Mouse (Mus musculus) embryonic fibroblast, embryonic 13.5 days (primary cell): ENCODE data around the gene 9330182O14Rik. TPM values are rescaled to one million over a fixed set of nuclear protein-coding genes. Genes with fewer than 3 reads are reported as not detected.

ENCODE experiments used
- H3K27ac ChIP-seq: 2 replicates; pipeline ENCODE4 v1.5.1; 2012; ENCODE audit warnings: low read length, control low read depth, inconsistent platforms; ENCODE audit not compliant: insufficient read depth
- H3K4me1 ChIP-seq: 2 replicates; pipeline ENCODE4 v1.6.1; 2011; ENCODE audit warnings: low read length; ENCODE audit not compliant: control insufficient read depth, insufficient read depth
- H3K4me3 ChIP-seq: 2 replicates; pipeline ENCODE4 v1.5.1; 2011; ENCODE audit warnings: mild to moderate bottlenecking, control low read depth, low read length; ENCODE audit not compliant: insufficient read depth
- CTCF ChIP-seq: IDR thresholded peaks from 2 replicates; pipeline ENCODE4 v1.5.1; 2011; ENCODE audit warnings: mild to moderate bottlenecking, control low read depth, low read length, moderate library complexity, borderline replicate concordance; ENCODE audit not compliant: insufficient read depth
- POLR2A ChIP-seq: IDR thresholded peaks from 2 replicates; pipeline ENCODE4 v1.6.1; 2011; ENCODE audit warnings: low read depth, mild to moderate bottlenecking, control low read depth, low read length, moderate library complexity
- polyA plus RNA-seq: library from polyadenylated mRNA; stranded (reverse); fragments of >200 nt; gene quantifications from 2 replicates; pipeline ENCODE4 v1.2.4, GENCODE M21; 2011; ENCODE audit warnings: low read depth; ENCODE audit not compliant: missing spikeins, insufficient read length

Gene 9330182O14Rik
- polyA plus RNA-seq, 1 experiment, result not detected

DNA sequence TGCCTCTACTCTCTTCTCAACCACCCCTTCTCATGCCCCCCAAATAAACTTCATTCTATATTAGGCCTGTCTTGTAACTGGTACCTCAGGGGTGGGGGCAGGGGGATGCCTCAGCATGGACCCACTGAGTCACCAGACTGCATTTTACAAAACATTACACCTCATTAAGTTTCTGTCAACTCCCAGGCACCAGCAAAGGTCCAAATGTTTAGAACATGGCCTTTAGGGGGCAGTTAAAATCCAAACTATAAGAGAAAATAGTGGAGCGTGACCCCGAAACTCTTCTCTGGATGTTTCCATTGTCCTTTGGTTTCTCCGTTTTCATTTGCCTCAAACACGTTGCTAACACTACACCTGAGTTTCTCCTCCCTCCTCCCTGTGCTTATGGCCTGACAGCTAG lies 1.8 kb upstream of the 9330182O14Rik start:
- TF ChIP-seq CTCF, result no peak
- no peak for TF ChIP-seq POLR2A
- H3K4me3 ChIP-seq, result no peak overlapping the region
- H3K4me1 ChIP-seq, result no peaks in the 10 kb centered on the region
- H3K27ac ChIP-seq, result no peak overlapping the region

DNA sequence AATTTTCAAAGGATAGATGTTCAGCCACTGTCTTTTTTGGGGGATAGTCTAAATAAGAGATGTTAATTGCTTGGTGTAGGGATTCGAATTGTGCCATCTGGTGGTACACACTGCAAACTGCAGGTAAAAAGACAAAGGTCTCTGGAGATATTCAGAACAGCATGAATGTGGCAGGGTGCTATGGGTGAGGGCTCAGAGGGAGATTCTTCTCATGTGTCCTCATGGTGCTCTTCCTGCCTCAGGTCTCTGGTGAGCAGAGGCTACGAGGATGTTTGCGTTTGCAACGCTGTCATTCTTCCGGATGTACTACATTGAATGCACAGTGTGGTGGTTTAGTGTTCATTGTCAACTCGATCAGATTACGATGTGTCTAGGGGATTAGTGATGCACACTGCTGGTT lies 10.1 kb downstream of the 9330182O14Rik start:
- Histone ChIP-seq H3K27ac (no peak overlapping the region), H3K4me1 (no peaks in the 10 kb centered on the region), H3K4me3 (no peak overlapping the region)
- TF ChIP-seq POLR2A, result no peak
- no peak for TF ChIP-seq CTCF

DNA sequence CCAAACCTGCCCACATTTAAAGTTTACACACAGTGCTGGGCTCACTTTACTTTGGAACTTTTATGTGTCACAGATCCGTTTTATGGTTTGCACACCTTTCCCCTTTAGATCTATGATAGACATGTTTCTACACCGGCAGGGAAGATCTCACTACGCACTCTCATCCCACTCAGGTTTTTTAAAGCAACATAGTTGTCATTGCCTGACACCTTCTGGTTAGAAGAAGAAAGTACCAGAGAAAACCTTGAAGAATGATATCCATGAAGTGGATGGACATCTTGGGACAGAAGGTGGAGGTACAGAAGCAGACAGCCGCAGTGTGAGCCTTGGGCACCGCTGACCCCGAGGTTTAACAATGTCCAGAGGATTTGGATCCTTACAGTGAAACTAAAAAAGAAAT lies 23.5 kb downstream of the 9330182O14Rik start:
- Histone ChIP-seq H3K4me3 (no peak overlapping the region), H3K27ac (no peak overlapping the region)
- TF ChIP-seq CTCF (no peak), POLR2A (no peak)

DNA sequence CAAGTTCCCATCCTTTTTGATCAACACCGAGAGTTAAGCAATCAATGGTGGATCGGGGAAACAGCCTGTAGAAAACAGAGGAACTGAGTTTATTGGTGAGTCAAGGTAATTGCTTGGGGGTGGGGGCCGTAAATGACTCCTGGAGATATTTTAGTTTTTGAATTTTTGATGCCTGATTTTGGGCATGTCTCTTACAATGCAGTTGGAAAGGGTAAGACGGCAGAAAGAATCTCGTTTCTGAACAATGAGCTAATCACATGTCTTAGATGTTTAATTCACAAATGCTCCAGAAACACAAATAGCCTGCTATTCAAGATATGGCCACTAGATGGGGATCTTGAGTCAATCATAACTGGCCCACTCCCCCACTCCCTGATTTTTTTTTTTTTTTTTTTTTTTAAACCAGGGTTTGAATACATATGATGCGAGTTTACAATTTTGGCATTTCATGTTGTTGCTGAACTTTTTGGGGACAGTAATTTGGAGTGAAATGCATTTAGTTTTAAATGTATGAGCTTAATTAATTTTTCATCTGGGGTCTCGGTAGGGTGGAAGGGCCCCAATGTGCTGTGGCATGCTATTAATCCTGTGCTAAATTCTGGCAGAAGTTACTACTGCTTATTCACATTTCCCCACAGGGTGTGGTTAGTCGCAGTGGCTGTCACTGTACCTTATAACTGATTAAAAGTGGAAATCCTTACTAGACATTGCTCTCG lies 32.6 kb downstream of the 9330182O14Rik start:
- no peak overlapping the region for H3K27ac ChIP-seq
- TF ChIP-seq CTCF (no peak), POLR2A (no peak)
- H3K4me1 ChIP-seq, result peaks cover 7% of the 10 kb centered on the region
- H3K4me3 ChIP-seq, result no peak overlapping the region

More for the DNA sequence above, 23.5 kb downstream of the 9330182O14Rik start:
- H3K4me1 ChIP-seq, result no peaks in the 10 kb centered on the region

DNA sequence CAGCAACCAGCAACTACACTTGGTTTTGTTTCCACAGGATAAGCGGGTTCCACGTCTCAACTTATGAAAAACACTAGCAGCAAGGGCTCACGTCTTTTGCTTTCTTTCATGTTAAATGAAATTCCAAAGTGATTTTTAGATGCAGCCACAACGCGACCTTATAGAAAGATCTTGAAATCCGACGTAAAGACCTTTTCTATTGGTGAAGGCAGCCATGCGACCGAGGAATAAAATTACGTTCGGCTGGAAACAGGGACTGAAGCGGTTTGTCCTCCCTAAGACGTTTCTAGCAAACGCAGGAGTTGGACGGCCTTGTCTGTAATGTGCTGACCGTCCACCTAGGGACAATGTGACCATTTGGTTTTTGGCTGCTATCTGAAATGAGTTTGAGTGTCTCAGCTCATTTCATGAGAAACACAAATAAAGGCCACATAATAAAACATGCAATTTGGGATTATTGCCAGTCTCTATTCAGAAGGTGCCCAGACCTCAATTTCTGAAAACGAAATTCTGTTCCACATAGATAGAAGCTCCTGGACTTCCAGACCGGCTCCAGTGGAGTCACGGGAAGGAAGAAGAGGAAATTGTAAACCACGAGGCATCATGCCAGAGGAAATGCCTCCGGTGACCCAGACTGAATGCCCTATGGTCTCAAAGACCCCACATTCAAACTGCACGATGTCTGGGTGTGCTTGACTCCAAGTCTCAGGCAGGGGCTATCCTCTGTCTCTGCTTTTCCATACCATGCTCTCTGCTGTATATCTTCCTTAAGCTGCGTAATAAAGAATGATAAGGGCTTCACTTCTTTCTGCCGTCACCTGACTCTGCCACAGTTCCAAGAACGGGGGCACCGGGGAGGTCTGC lies 33.3 kb downstream of the 9330182O14Rik start:
- H3K27ac ChIP-seq, result no peak overlapping the region
- H3K4me1 ChIP-seq, result peaks cover 7% of the 10 kb centered on the region
- H3K4me3 ChIP-seq, result no peak overlapping the region
- no peak for TF ChIP-seq CTCF
- TF ChIP-seq POLR2A, result no peak

DNA sequence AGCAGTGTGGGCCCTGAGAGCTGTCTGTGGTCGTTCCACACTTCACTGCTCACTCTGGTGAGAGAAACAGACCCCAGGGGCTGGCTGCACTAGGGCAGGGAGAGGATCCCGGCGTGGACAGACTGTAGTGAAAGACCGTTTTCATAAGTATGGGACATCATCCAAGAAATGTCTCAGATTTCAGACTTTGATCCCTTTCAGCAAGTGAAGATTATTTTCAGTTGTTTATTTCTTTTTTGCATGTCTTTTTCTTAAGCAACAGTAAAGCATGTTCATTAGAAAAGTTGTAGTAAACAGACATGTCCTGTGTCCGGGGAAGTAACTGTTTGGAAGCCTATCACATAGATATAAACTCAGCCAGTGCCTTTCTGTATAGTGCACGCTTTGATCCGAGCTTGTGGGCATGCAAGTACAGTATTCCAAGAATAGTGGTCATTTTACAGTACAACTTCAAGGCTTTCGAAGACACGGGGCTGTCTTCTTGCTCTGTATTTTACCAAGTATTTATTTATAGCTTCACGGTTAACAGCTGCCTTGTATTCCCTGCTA lies 34.0 kb downstream of the 9330182O14Rik start:
- Histone ChIP-seq H3K4me3 (no peak overlapping the region), H3K4me1 (peaks cover 7% of the 10 kb centered on the region), H3K27ac (no peak overlapping the region)
- TF ChIP-seq CTCF (no peak), POLR2A (no peak)

DNA sequence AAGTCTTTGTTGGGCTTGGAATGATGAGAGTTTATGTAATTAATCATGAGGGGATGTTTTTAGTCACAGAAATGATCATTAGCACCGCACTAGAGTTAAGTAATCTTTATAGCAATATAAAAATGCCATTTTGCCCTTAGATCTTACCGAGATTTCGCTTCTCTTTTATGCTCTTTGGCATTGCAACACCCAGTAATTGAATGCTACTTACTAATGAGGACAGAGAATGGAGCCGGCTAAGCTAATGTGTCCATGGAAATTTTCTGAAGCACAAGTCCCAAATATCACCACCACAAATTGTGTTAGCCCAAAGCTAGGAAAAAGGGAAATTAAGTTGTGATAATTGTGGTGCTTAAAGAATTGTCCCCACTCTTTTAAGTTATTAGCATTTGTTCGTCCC lies 34.9 kb downstream of the 9330182O14Rik start:
- Histone ChIP-seq H3K4me3 (no peak overlapping the region), H3K4me1 (peaks cover 7% of the 10 kb centered on the region), H3K27ac (no peak overlapping the region)
- TF ChIP-seq CTCF, result no peak
- TF ChIP-seq POLR2A, result no peak

DNA sequence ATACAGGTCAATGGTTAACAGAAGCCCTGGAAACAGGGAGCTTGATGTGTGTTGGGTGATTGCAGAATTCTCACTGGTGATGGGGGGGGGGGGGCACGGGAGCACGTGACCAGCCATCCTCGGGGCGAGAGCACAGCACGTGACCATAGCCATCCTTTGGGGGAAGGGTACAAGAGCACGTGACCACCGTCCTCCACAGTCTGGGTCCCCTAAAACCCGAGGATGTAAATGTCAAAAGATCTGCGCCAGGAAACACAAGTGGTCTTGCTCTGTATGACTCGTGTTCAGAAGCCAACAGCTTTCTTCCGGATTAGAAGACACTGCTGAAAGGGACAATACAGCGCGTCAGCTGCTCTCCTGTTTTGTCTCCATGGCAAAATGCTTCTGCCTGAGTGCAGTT lies 35.5 kb downstream of the 9330182O14Rik start:
- no peak overlapping the region for H3K27ac ChIP-seq
- TF ChIP-seq POLR2A (no peak), CTCF (no peak)
- H3K4me3 ChIP-seq, result no peak overlapping the region
- peaks cover 7% of the 10 kb centered on the region for H3K4me1 ChIP-seq

DNA sequence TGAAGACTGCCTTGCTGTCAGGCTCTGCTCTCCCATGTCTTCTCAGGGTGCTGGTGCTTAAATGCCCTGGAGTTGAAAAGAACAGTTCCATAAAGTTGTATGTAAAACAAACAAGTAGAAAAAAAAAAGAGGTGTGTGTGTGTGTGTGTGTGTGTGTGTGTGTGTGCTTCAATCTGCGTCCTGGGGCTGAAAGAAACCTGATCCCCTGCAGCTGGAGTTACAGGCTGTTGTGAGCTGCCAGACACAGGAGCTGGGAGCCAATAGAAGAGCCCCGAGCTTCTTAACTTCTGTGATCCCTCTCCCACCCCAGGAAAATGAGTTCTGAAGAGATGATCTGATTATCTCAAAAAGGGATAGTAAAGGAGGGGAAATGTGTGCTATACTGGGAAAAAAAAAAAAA lies 45.3 kb downstream of the 9330182O14Rik start:
- Histone ChIP-seq H3K27ac (no peak overlapping the region), H3K4me1 (no peaks in the 10 kb centered on the region), H3K4me3 (no peak overlapping the region)
- no peak for TF ChIP-seq POLR2A
- no peak for TF ChIP-seq CTCF

DNA sequence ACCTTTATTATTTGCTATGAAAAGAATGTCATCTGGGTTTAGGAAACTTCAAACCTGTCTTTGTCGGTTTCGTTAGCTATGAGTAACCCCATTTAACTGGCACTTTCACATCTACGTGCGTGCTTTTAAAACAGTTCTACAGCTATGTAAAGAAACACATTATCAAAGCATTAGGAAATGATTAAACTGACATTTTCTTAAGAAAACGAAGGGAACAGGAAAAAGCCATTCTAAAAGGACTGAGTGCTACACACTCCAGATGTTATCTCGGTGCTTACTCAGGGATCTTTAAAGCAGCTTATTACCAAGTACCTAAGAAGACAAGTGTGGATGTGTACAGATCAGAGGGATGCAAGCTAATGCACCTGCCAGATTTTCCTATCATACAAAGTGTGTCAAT lies 52.9 kb downstream of the 9330182O14Rik start:
- TF ChIP-seq POLR2A (no peak), CTCF (no peak)
- Histone ChIP-seq H3K4me1 (no peaks in the 10 kb centered on the region), H3K27ac (no peak overlapping the region), H3K4me3 (no peak overlapping the region)
